Mouse (Mus musculus): Measurements from ENCODE around the gene Atg4c. TPM values are rescaled to one million over a fixed set of nuclear protein-coding genes. Genes with fewer than 3 reads are reported as not detected.

Atg4c gene
- polyA plus RNA-seq (2014; fragmentation: Nextera tagmentation; extraction: Ambion mirVana): 12.0 and 12.6 TPM in 2 replicates

- Histone ChIP-seq H3K27ac (ENCODE audit: low read depth, low read length) (peak within 1 kb of the TSS; percentile 80), H3K4me3 (ENCODE audit: low read depth, low read length) (peak within 1 kb of the TSS; percentile 63), H3K9ac (ENCODE audit: low read length) (peak within 1 kb of the TSS; percentile 85), H3K36me3 (ENCODE audit: control insufficient read depth, insufficient read depth, low read length) (no peaks in the 10 kb centered on the region), H3K9me3 (ENCODE audit: control insufficient read depth, low read length) (no peaks in the 10 kb centered on the region), H3K4me2 (ENCODE audit: low read depth, low read length, severe bottlenecking) (peak within 1 kb of the TSS; percentile 52), H3K4me1 (replicated peaks; ENCODE audit: control insufficient read depth, insufficient read depth, low read length) (no peaks in the 10 kb centered on the region), H3K27me3 (ENCODE audit: control insufficient read depth, insufficient read depth, low read length) (no peaks in the 10 kb centered on the region)
- under 1% methylated on average over 50 of the region's 50 CpGs for WGBS
- ATAC-seq (replicated peaks; ENCODE audit: low FRiP score): peak; percentile 97
- DNase-seq (ENCODE audit: low spot score): peak; percentile 90
Observed at GRCm38 (mm10) chr4:99193810-99194582, at the start of gene Atg4c. Atg4c (plus strand) TSS chr4:99193934.

- 0 out of 2 replicates have a peak, but pooled peaks cover 3% of the 10 kb centered on the region for H3K4me1 ChIP-seq (replicated peaks; ENCODE audit: control insufficient read depth, insufficient read depth, low read length)
- ATAC-seq (replicated peaks; ENCODE audit: low FRiP score): no peak
- no peaks in the 10 kb centered on the region; the same call in 1 of the 2 replicates for H3K27me3 ChIP-seq (ENCODE audit: control insufficient read depth, insufficient read depth, low read length)
- no peak overlapping the region for H3K4me2 ChIP-seq (ENCODE audit: low read depth, low read length, severe bottlenecking)
- no peaks in the 10 kb centered on the region for H3K9me3 ChIP-seq (ENCODE audit: control insufficient read depth, low read length)
- no peak overlapping the region for H3K9ac ChIP-seq (ENCODE audit: low read length)
- no peak overlapping the region for H3K4me3 ChIP-seq (ENCODE audit: low read depth, low read length)
- no peaks in the 10 kb centered on the region for H3K36me3 ChIP-seq (ENCODE audit: control insufficient read depth, insufficient read depth, low read length)
- WGBS: 93% methylated on average over 4 of the region's 4 CpGs
- H3K27ac ChIP-seq (ENCODE audit: low read depth, low read length): no peak overlapping the region
- no peak for DNase-seq (ENCODE audit: low spot score)
Observed at GRCm38 (mm10) chr4:99151434-99151833, 42.3 kb upstream of the Atg4c start.

- 20% methylated on average over 4 of the region's 4 CpGs for WGBS
- no peak for ATAC-seq (replicated peaks; ENCODE audit: low FRiP score)
- Histone ChIP-seq H3K4me3 (ENCODE audit: low read depth, low read length) (no peak overlapping the region), H3K9ac (ENCODE audit: low read length) (no peak overlapping the region), H3K9me3 (ENCODE audit: control insufficient read depth, low read length) (no peaks in the 10 kb centered on the region), H3K4me2 (ENCODE audit: low read depth, low read length, severe bottlenecking) (no peak overlapping the region), H3K27ac (ENCODE audit: low read depth, low read length) (no peak overlapping the region), H3K36me3 (ENCODE audit: control insufficient read depth, insufficient read depth, low read length) (no peaks in the 10 kb centered on the region), H3K4me1 (replicated peaks; ENCODE audit: control insufficient read depth, insufficient read depth, low read length) (0 out of 2 replicates have a peak, but pooled peaks cover 3% of the 10 kb centered on the region), H3K27me3 (ENCODE audit: control insufficient read depth, insufficient read depth, low read length) (no peaks in the 10 kb centered on the region; the same call in 1 of the 2 replicates)
- no peak for DNase-seq (ENCODE audit: low spot score)
Observed at GRCm38 (mm10) chr4:99151885-99152558, 41.7 kb upstream of the Atg4c start.

- no peak overlapping the region for H3K4me2 ChIP-seq (ENCODE audit: low read depth, low read length, severe bottlenecking)
- H3K27ac ChIP-seq (ENCODE audit: low read depth, low read length): no peak overlapping the region
- 72% methylated on average over 11 of the region's 11 CpGs for WGBS
- H3K4me3 ChIP-seq (ENCODE audit: low read depth, low read length): no peak overlapping the region
- ATAC-seq (replicated peaks; ENCODE audit: low FRiP score) (no peak), DNase-seq (ENCODE audit: low spot score) (no peak)
- no peaks in the 10 kb centered on the region for H3K9me3 ChIP-seq (ENCODE audit: control insufficient read depth, low read length)
- H3K27me3 ChIP-seq (ENCODE audit: control insufficient read depth, insufficient read depth, low read length): no peaks in the 10 kb centered on the region
- H3K4me1 ChIP-seq (replicated peaks; ENCODE audit: control insufficient read depth, insufficient read depth, low read length): peaks cover 11% of the 10 kb centered on the region; the same call in 1 of the 2 replicates
- no peak overlapping the region for H3K9ac ChIP-seq (ENCODE audit: low read length)
- no peaks in the 10 kb centered on the region for H3K36me3 ChIP-seq (ENCODE audit: control insufficient read depth, insufficient read depth, low read length)
Observed at GRCm38 (mm10) chr4:99156641-99157307, 37.0 kb upstream of the Atg4c start.

GRCm38 (mm10) chr4:99158495-99158894, 35.2 kb upstream of the Atg4c start:
- Histone ChIP-seq H3K9ac (ENCODE audit: low read length) (no peak overlapping the region), H3K27me3 (ENCODE audit: control insufficient read depth, insufficient read depth, low read length) (peaks cover 2% of the 10 kb centered on the region; the same call in 1 of the 2 replicates), H3K4me3 (ENCODE audit: low read depth, low read length) (no peak overlapping the region), H3K4me1 (replicated peaks; ENCODE audit: control insufficient read depth, insufficient read depth, low read length) (peaks cover 10% of the 10 kb centered on the region; the same call in 1 of the 2 replicates), H3K27ac (ENCODE audit: low read depth, low read length) (no peak overlapping the region), H3K36me3 (ENCODE audit: control insufficient read depth, insufficient read depth, low read length) (no peaks in the 10 kb centered on the region), H3K4me2 (ENCODE audit: low read depth, low read length, severe bottlenecking) (no peak overlapping the region), H3K9me3 (ENCODE audit: control insufficient read depth, low read length) (no peaks in the 10 kb centered on the region)
- WGBS: 94% methylated on average over 5 of the region's 5 CpGs
- DNase-seq (ENCODE audit: low spot score): no peak
- ATAC-seq (replicated peaks; ENCODE audit: low FRiP score): no peak

- Histone ChIP-seq H3K36me3 (ENCODE audit: control insufficient read depth, insufficient read depth, low read length) (no peaks in the 10 kb centered on the region), H3K4me1 (replicated peaks; ENCODE audit: control insufficient read depth, insufficient read depth, low read length) (peaks cover 11% of the 10 kb centered on the region; the same call in 1 of the 2 replicates), H3K27me3 (ENCODE audit: control insufficient read depth, insufficient read depth, low read length) (peaks cover 2% of the 10 kb centered on the region; the same call in 1 of the 2 replicates), H3K4me2 (ENCODE audit: low read depth, low read length, severe bottlenecking) (no peak overlapping the region), H3K4me3 (ENCODE audit: low read depth, low read length) (no peak overlapping the region), H3K27ac (ENCODE audit: low read depth, low read length) (peak overlapping the region; percentile 41; the same call in 1 of the 2 replicates), H3K9ac (ENCODE audit: low read length) (no peak overlapping the region), H3K9me3 (ENCODE audit: control insufficient read depth, low read length) (no peaks in the 10 kb centered on the region)
- ATAC-seq (replicated peaks; ENCODE audit: low FRiP score): peak; percentile 53; the same call in 1 of the 2 replicates
- 5% methylated on average over 3 of the region's 3 CpGs for WGBS
- DNase-seq (ENCODE audit: low spot score): peak; percentile 74
Observed at GRCm38 (mm10) chr4:99160414-99160813, 33.3 kb upstream of the Atg4c start.

- no peak overlapping the region for H3K4me2 ChIP-seq (ENCODE audit: low read depth, low read length, severe bottlenecking)
Observed at GRCm38 (mm10) chr4:99160899-99161298, 32.8 kb upstream of the Atg4c start.

GRCm38 (mm10) chr4:99161457-99161971, 32.2 kb upstream of the Atg4c start:
- peak; percentile 54; the same call in 1 of the 2 replicates for ATAC-seq (replicated peaks; ENCODE audit: low FRiP score)
- Histone ChIP-seq H3K4me3 (ENCODE audit: low read depth, low read length) (no peak overlapping the region), H3K36me3 (ENCODE audit: control insufficient read depth, insufficient read depth, low read length) (no peaks in the 10 kb centered on the region), H3K9ac (ENCODE audit: low read length) (no peak overlapping the region), H3K27ac (ENCODE audit: low read depth, low read length) (peak overlapping the region; percentile 37; the same call in 1 of the 2 replicates), H3K4me1 (replicated peaks; ENCODE audit: control insufficient read depth, insufficient read depth, low read length) (peaks cover 11% of the 10 kb centered on the region; the same call in 1 of the 2 replicates), H3K9me3 (ENCODE audit: control insufficient read depth, low read length) (no peaks in the 10 kb centered on the region), H3K4me2 (ENCODE audit: low read depth, low read length, severe bottlenecking) (peak overlapping the region; percentile 33; the same call in 1 of the 2 replicates), H3K27me3 (ENCODE audit: control insufficient read depth, insufficient read depth, low read length) (peaks cover 2% of the 10 kb centered on the region; the same call in 1 of the 2 replicates)
- DNase-seq (ENCODE audit: low spot score): no peak
- WGBS: 4% methylated on average over 6 of the region's 6 CpGs

More at GRCm38 (mm10) chr4:99160899-99161298, 32.8 kb upstream of the Atg4c start:
- no peak for DNase-seq (ENCODE audit: low spot score)
- WGBS: 11% methylated on average over 5 of the region's 5 CpGs
- no peaks in the 10 kb centered on the region for H3K36me3 ChIP-seq (ENCODE audit: control insufficient read depth, insufficient read depth, low read length)
- H3K9me3 ChIP-seq (ENCODE audit: control insufficient read depth, low read length): no peaks in the 10 kb centered on the region
- peaks cover 2% of the 10 kb centered on the region; the same call in 1 of the 2 replicates for H3K27me3 ChIP-seq (ENCODE audit: control insufficient read depth, insufficient read depth, low read length)
- no peak overlapping the region for H3K9ac ChIP-seq (ENCODE audit: low read length)
- ATAC-seq (replicated peaks; ENCODE audit: low FRiP score): no peak
- H3K4me1 ChIP-seq (replicated peaks; ENCODE audit: control insufficient read depth, insufficient read depth, low read length): peaks cover 11% of the 10 kb centered on the region; the same call in 1 of the 2 replicates
- H3K27ac ChIP-seq (ENCODE audit: low read depth, low read length): no peak overlapping the region
- no peak overlapping the region for H3K4me3 ChIP-seq (ENCODE audit: low read depth, low read length)

Data from forebrain, embryonic 11.5 days (tissue).